ENCODE assay signal across 19 mouse cellular contexts in the genomic region with DNA sequence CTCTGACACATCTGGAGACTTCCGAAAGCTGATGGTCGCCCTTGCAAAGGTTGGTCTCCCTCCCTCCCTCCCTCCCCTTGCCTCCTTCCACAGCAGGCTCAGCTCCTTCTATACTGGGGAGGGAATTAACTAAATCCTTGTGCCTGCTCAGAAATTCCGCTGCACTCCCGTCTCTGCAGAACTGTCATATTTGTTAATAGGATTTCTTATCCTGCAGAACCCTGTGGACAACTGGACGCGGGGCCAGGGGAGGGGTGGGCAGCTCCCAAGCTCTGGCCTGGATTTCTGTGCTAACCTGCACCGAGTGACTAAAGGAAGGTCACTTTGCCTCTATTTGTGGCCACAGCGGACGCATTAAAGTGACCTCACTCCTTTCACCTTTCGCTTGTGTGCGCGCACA.
"Had no signal": no experiment of that assay in that cellular context is flagged by ENCODE, and none has a peak within 500 bp of the region (broad histone marks: within the 10 kb centered on the region; RNA-seq: fewer than 3 reads in every experiment).

No protein-coding gene starts in this region.

- DNase-seq: kidney, adult 2 months; kidney, postnatal 36 days; layer of hippocampus, postnatal 36 days; liver, embryonic 13.5 days; lung, adult 2 months; lung, postnatal 14 days; lung, postnatal 4 days; right cerebral cortex, adult 18-20 months; right cerebral cortex, postnatal 14 days; right cerebral cortex, postnatal 4 days; thymus, adult 2 months; thymus, postnatal 14 days; thymus, postnatal 4 days had no signal

- H3K4me1 ChIP-seq: liver, embryonic 13.5 days; neural tube, embryonic 15.5 days had no signal

- H3K4me2 ChIP-seq: liver, embryonic 13.5 days; neural tube, embryonic 12.5 days; neural tube, embryonic 15.5 days had no signal

- H3K9me3 ChIP-seq: liver, embryonic 13.5 days; neural tube, embryonic 12.5 days; neural tube, embryonic 15.5 days had no signal

- ATAC-seq: intestine, postnatal 0 days had no signal

- H3K36me3 ChIP-seq: neural tube, embryonic 12.5 days; neural tube, embryonic 15.5 days had no signal

- H3K27me3 ChIP-seq: liver, embryonic 13.5 days; neural tube, embryonic 12.5 days; neural tube, embryonic 15.5 days had no signal

- H3K27ac ChIP-seq: kidney, postnatal 0 days; left cerebral cortex, adult 2 months; liver, embryonic 13.5 days; neural tube, embryonic 12.5 days; neural tube, embryonic 15.5 days; stomach, postnatal 0 days had no signal

- H3K4me3 ChIP-seq: left cerebral cortex, adult 2 months; liver, embryonic 13.5 days; neural tube, embryonic 12.5 days; neural tube, embryonic 15.5 days had no signal

- H3K9ac ChIP-seq: liver, embryonic 13.5 days; neural tube, embryonic 12.5 days; neural tube, embryonic 15.5 days had no signal
